Mouse (Mus musculus) left cerebral cortex, postnatal 4 days (tissue): ENCODE results near the gene Mad2l1bp. TPM values are rescaled to one million over a fixed set of nuclear protein-coding genes. Genes with fewer than 3 reads are reported as not detected.

Experiments
- DNase-seq: peaks from one replicate; pipeline ENCODE4 v3.0.0-alpha.2; 2022
- intact Hi-C: fragments of 180-260 bp; cut with DNase I; formaldehyde crosslinking; loops from one replicate; pipeline ENCODE4 v1.15.1; 2025
- total RNA-seq, 2 experiments: library from RNA; stranded (reverse); gene quantifications; 2 replicates each; pipeline ENCODE4 v1.2.3; 2021

Mad2l1bp gene
- total RNA-seq, 2 experiments from 2014 or later = 16.2 to 17.8 TPM

GRCm38 (mm10) chr17:46116138-46116537 is 37.2 kb downstream of the Mad2l1bp start:
- intact Hi-C loops = no loop called here

DNA sequence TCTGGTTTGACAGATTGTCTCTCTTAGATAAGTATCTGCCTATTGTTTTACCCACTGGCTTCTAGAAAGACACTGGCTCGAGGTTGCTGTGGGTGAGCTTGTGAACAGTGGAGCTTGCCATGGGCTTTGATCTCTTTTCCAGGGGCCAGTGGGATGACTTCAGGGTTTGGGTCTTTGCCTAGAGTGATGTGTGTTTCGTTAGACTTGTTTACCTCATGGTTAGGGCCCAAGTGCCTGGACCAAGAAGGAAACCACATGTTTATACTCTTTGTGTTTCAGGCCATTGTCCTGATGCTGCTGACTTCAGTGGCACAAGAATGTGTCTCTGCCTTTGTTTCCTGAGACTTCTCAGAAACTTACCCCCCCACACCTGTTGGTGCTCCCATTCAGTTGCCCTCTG is 37.9 kb downstream of the Mad2l1bp start:
- intact Hi-C loops = no loop called here
- DNase-seq = no peak

More at GRCm38 (mm10) chr17:46116138-46116537, 37.2 kb downstream of the Mad2l1bp start:
- DNase-seq = no peak

GRCm38 (mm10) chr17:46110402-46111289 is 42.7 kb downstream of the Mad2l1bp start, which contains the start of gene Mrps18a:
Gene Mrps18a (plus strand): TSS chr17:46110986.
- intact Hi-C loops = no loop called here
- peak; percentile 87 for DNase-seq

DNA sequence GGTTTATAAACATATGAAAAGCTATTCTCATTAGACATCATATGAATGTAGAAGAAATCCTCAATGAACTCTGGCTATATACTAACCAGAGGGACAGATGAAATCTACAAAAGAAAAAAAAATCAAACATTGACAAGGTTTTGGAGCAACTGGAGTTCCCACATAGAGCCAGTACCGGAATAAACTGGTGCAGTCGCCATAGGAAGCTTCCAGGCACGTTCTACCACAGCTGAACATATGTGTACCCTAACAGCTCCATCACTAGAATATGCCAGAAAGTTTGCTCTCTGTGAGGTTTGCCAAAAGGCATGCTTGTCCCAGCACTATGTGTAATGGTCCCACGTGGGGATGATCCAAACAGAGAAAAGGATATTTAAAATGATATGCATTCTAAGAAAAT is 45.1 kb downstream of the Mad2l1bp start:
- DNase-seq = no peak
- intact Hi-C loops = no loop called here

GRCm38 (mm10) chr17:46104487-46104886 is 48.9 kb downstream of the Mad2l1bp start:
- DNase-seq = peak; percentile 79
- intact Hi-C loops = no loop called here

GRCm38 (mm10) chr17:46102608-46103159 is 50.7 kb downstream of the Mad2l1bp start:
- DNase-seq = no peak
- intact Hi-C loops = no loop called here

DNA sequence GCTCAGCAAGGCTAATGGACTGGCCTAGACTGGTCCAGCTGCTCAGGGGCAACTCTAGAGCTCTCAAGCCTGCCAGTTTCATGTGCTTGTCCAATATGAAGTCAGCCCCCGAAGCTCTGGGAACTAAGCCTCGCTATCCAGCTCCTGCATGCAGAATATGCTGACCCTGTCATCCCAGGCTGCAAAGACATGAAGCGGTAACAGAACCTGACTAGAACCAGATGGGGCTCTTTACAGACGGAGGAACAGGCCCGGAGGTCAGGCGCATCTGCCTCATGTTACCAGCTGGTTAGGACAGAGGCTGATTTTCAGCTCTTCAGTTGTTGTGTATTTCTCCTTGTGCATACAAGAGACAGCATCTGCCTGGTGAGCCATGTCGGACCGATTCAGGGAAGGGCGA is 51.4 kb downstream of the Mad2l1bp start:
- DNase-seq = no peak
- intact Hi-C loops = no loop called here

DNA sequence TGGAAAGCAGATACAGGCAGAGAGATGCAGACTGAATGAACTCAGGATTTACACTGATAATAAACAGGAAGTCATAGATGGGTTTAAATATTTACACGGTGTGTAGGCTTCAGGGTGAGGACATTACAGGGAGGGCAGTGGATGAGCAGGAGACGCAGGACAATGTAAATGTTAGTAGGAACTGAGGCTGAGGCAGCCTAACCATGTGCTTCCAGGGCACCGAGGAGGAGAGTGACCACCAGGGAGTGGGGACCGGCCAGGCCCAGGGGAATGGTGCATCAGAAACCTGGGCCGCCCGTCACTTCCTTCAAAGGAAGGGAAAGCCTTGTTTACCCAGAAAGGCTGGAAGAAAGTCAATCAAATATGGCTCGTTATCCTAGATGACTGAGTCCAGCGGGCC is 54.8 kb downstream of the Mad2l1bp start:
- intact Hi-C loops = no loop called here
- DNase-seq = no peak

Other genes starting within 250 kb of the Mad2l1bp start
- 10 to 100 TPM; 77.7 to 94.5 TPM for gene Vegfa, start 121.2 kb downstream of the Mad2l1bp start, total RNA-seq
- 10 to 100 TPM; 75.8 to 78.3 TPM for gene Mrps18a, start 42.6 kb downstream of the Mad2l1bp start, total RNA-seq
- 10 to 100 TPM; 40.0 to 43.8 TPM for gene Rsph9, start 9.3 kb downstream of the Mad2l1bp start, total RNA-seq
- gene Gtpbp2, start 7.5 kb upstream of the Mad2l1bp start, total RNA-seq = 100 to 1,000 TPM; 111 TPM
- gene Polh, start 49.1 kb upstream of the Mad2l1bp start, total RNA-seq = 10 to 100 TPM in 1 of 2 experiments, 1 to 10 TPM in 1; 9.7 to 10.7 TPM
- 10 to 100 TPM; 45.0 to 46.3 TPM for gene Xpo5, start 49.2 kb upstream of the Mad2l1bp start, total RNA-seq
- gene Polr1c, start 94.5 kb upstream of the Mad2l1bp start, total RNA-seq = 10 to 100 TPM; 50.0 to 50.1 TPM
- 10 to 100 TPM; 55.3 to 56.7 TPM for gene Yipf3, start 94.5 kb upstream of the Mad2l1bp start, total RNA-seq
- 10 to 100 TPM; 84.5 to 94.1 TPM for gene Lrrc73, start 100.0 kb upstream of the Mad2l1bp start, total RNA-seq
- gene Tjap1, start 129.5 kb upstream of the Mad2l1bp start, total RNA-seq = 10 to 100 TPM; 35.5 to 44.3 TPM
- 10 to 100 TPM; 54.6 to 63.8 TPM for gene Dlk2, start 143.9 kb upstream of the Mad2l1bp start, total RNA-seq
- gene Abcc10, start 174.8 kb upstream of the Mad2l1bp start, total RNA-seq = 1 to 10 TPM; 9.7 to 9.9 TPM
- gene Zfp318, start 230.2 kb upstream of the Mad2l1bp start, total RNA-seq = 10 to 100 TPM; 93.1 to 96.1 TPM